Mouse (Mus musculus): ENCODE results near the gene Cdh13.

DNA sequence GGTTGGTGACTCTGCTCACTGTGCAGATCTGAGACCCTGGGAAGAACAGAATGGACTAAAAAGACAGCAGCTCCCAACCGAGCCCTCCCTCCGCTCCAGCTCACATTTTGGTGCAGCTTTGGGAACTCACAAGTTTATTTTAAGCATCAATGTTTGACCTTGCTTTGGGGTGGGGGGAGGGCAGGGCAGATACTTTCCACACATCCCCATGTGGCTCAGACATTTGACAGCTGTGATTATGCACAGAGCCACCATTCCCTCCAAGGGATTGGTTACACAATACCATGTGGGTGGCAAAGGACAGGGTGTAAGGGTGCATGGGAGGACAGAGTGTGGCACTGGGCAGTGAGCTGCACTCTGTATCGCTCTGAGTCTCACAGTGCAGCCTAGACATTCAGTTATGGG lies 993.5 kb downstream of the Cdh13 start:
- TF ChIP-seq POLR2A (IDR thresholded peaks at IDR 0.05; ENCODE audit: borderline replicate concordance, extremely low read depth, low read depth, low read length) = peak; percentile 39; the same call in 1 of the 2 replicates
- no peak for TF ChIP-seq CTCF (IDR thresholded peaks at IDR 0.05; ENCODE audit: insufficient read depth, low read length)
